ENCODE assay signal across 14 mouse cellular contexts in genomic region chr17:30804955-30805354, GRCm38 (mm10).
DNase-seq lines count a peak whose midpoint lies in the region; ATAC-seq and TF ChIP-seq lines count a peak whose summit lies in the region.
"Had no signal": no experiment of that assay in that cellular context is flagged by ENCODE, and none has a peak within 500 bp of the region (broad histone marks: within the 10 kb centered on the region; RNA-seq: fewer than 3 reads in every experiment).

No protein-coding gene starts in this region.

- H3K4me3 ChIP-seq in intestine, embryonic 14.5 days (ENCODE audit: low read depth, low read length) = no peak overlapping the region
- no peak overlapping the region for H3K4me3 ChIP-seq in intestine, postnatal 0 days (ENCODE audit: low read depth, low read length)
- H3K4me3 ChIP-seq in forebrain, embryonic 13.5 days = no peak overlapping the region
- H3K4me3 ChIP-seq in hindbrain, embryonic 12.5 days = no peak overlapping the region
- H3K4me3 ChIP-seq in midbrain, embryonic 13.5 days (replicated peaks) = no peak overlapping the region
- no peak overlapping the region for H3K4me3 ChIP-seq in lung, postnatal 0 days (ENCODE audit: low read depth, low read length)
- H3K4me3 ChIP-seq: embryonic facial prominence, embryonic 15.5 days; heart, embryonic 12.5 days; liver, embryonic 12.5 days; lung, embryonic 15.5 days; megakaryocyte, embryonic 14.5 days had no signal

- no peaks in the 10 kb centered on the region for H3K9me3 ChIP-seq in intestine, embryonic 14.5 days (ENCODE audit: control insufficient read depth, low read length)
- no peaks in the 10 kb centered on the region for H3K9me3 ChIP-seq in intestine, postnatal 0 days (ENCODE audit: control insufficient read depth)
- no peaks in the 10 kb centered on the region for H3K9me3 ChIP-seq in forebrain, embryonic 13.5 days (replicated peaks)
- no peaks in the 10 kb centered on the region for H3K9me3 ChIP-seq in hindbrain, embryonic 12.5 days (replicated peaks)
- no peaks in the 10 kb centered on the region for H3K9me3 ChIP-seq in midbrain, embryonic 13.5 days
- no peaks in the 10 kb centered on the region for H3K9me3 ChIP-seq in lung, postnatal 0 days (ENCODE audit: low read length)
- H3K9me3 ChIP-seq: embryonic facial prominence, embryonic 15.5 days; heart, embryonic 12.5 days; liver, embryonic 12.5 days; lung, embryonic 15.5 days had no signal

- no peaks in the 10 kb centered on the region for H3K36me3 ChIP-seq in intestine, embryonic 14.5 days (ENCODE audit: control insufficient read depth, insufficient read depth, low read length)
- H3K36me3 ChIP-seq in intestine, postnatal 0 days (ENCODE audit: control insufficient read depth, insufficient read depth) = no peaks in the 10 kb centered on the region
- no peaks in the 10 kb centered on the region for H3K36me3 ChIP-seq in forebrain, embryonic 13.5 days (ENCODE audit: poor library complexity, severe bottlenecking)
- no peaks in the 10 kb centered on the region for H3K36me3 ChIP-seq in hindbrain, embryonic 12.5 days
- H3K36me3 ChIP-seq in midbrain, embryonic 13.5 days = no peaks in the 10 kb centered on the region
- no peaks in the 10 kb centered on the region for H3K36me3 ChIP-seq in lung, postnatal 0 days (ENCODE audit: insufficient read depth, low read length)
- H3K36me3 ChIP-seq: embryonic facial prominence, embryonic 15.5 days; heart, embryonic 12.5 days; liver, embryonic 12.5 days; lung, embryonic 15.5 days had no signal

- no peaks in the 10 kb centered on the region for H3K27me3 ChIP-seq in intestine, embryonic 14.5 days (replicated peaks; ENCODE audit: control insufficient read depth, insufficient read depth, low read length)
- no peaks in the 10 kb centered on the region for H3K27me3 ChIP-seq in intestine, postnatal 0 days (replicated peaks; ENCODE audit: control insufficient read depth, insufficient read depth, low read length)
- H3K27me3 ChIP-seq in forebrain, embryonic 13.5 days = no peaks in the 10 kb centered on the region
- H3K27me3 ChIP-seq in hindbrain, embryonic 12.5 days = no peaks in the 10 kb centered on the region
- H3K27me3 ChIP-seq in midbrain, embryonic 13.5 days = no peaks in the 10 kb centered on the region
- no peaks in the 10 kb centered on the region for H3K27me3 ChIP-seq in lung, postnatal 0 days (replicated peaks; ENCODE audit: insufficient read depth, low read length)
- H3K27me3 ChIP-seq: embryonic facial prominence, embryonic 15.5 days; liver, embryonic 12.5 days; lung, embryonic 15.5 days had no signal

- WGBS in intestine, embryonic 14.5 days = 63% methylated on average over 8 of the region's 8 CpGs
- WGBS in intestine, postnatal 0 days = 55% methylated on average over 8 of the region's 8 CpGs
- WGBS in forebrain, embryonic 13.5 days = 22% methylated on average over 8 of the region's 8 CpGs
- 33% methylated on average over 8 of the region's 8 CpGs for WGBS in hindbrain, embryonic 12.5 days
- 12% methylated on average over 8 of the region's 8 CpGs for WGBS in midbrain, embryonic 13.5 days
- 64% methylated on average over 8 of the region's 8 CpGs for WGBS in lung, postnatal 0 days

- DNase-seq in intestine, embryonic 14.5 days (ENCODE audit: low spot score) = peak; percentile 27
- DNase-seq in Muller cell, postnatal 12 days (ENCODE audit: inconsistent ontology term) = no peak
- DNase-seq in lung, postnatal 0 days (ENCODE audit: low spot score) = no peak
- DNase-seq in gastrocnemius, postnatal 10 days = no peak
- DNase-seq: B cell, adult 2 months had no signal

- H3K4me2 ChIP-seq in intestine, embryonic 14.5 days (ENCODE audit: low read length) = no peak overlapping the region
- no peak overlapping the region for H3K4me2 ChIP-seq in intestine, postnatal 0 days (replicated peaks; ENCODE audit: low read depth)
- no peak overlapping the region for H3K4me2 ChIP-seq in forebrain, embryonic 13.5 days
- H3K4me2 ChIP-seq in hindbrain, embryonic 12.5 days (replicated peaks) = no peak overlapping the region
- H3K4me2 ChIP-seq in midbrain, embryonic 13.5 days (replicated peaks) = no peak overlapping the region
- no peak overlapping the region for H3K4me2 ChIP-seq in lung, postnatal 0 days (replicated peaks; ENCODE audit: low read depth, low read length)
- H3K4me2 ChIP-seq: embryonic facial prominence, embryonic 15.5 days; heart, embryonic 12.5 days; liver, embryonic 12.5 days; lung, embryonic 15.5 days had no signal

- TF ChIP-seq EP300 in lung, postnatal 0 days (IDR thresholded peaks at IDR 0.05) = no peak

- H3K27ac ChIP-seq in intestine, embryonic 14.5 days (ENCODE audit: low read depth) = no peak overlapping the region
- no peak overlapping the region for H3K27ac ChIP-seq in intestine, postnatal 0 days (ENCODE audit: low read depth, low read length)
- peak overlapping the region; percentile 62 for H3K27ac ChIP-seq in forebrain, embryonic 13.5 days
- H3K27ac ChIP-seq in hindbrain, embryonic 12.5 days = peak overlapping the region; percentile 77
- peak overlapping the region; percentile 83 for H3K27ac ChIP-seq in midbrain, embryonic 13.5 days
- H3K27ac ChIP-seq in lung, postnatal 0 days (ENCODE audit: low read length) = no peak overlapping the region
- H3K27ac ChIP-seq: embryonic facial prominence, embryonic 15.5 days; liver, embryonic 12.5 days; lung, embryonic 15.5 days had no signal

- H3K9ac ChIP-seq in intestine, embryonic 14.5 days (ENCODE audit: low read length) = no peak overlapping the region
- H3K9ac ChIP-seq in intestine, postnatal 0 days (ENCODE audit: low read depth, low read length) = no peak overlapping the region
- H3K9ac ChIP-seq in forebrain, embryonic 13.5 days = no peak overlapping the region
- no peak overlapping the region for H3K9ac ChIP-seq in hindbrain, embryonic 12.5 days
- no peak overlapping the region; the same call in 1 of the 2 replicates for H3K9ac ChIP-seq in midbrain, embryonic 13.5 days (replicated peaks)
- no peak overlapping the region for H3K9ac ChIP-seq in lung, postnatal 0 days (replicated peaks; ENCODE audit: low read depth)
- H3K9ac ChIP-seq: embryonic facial prominence, embryonic 15.5 days; heart, embryonic 12.5 days; liver, embryonic 12.5 days; lung, embryonic 15.5 days had no signal

- H3K4me1 ChIP-seq in intestine, embryonic 14.5 days (replicated peaks; ENCODE audit: control insufficient read depth, insufficient read depth, low read length) = no peaks in the 10 kb centered on the region; the same call in 1 of the 2 replicates
- no peaks in the 10 kb centered on the region for H3K4me1 ChIP-seq in intestine, postnatal 0 days (replicated peaks; ENCODE audit: control insufficient read depth, insufficient read depth, low read length)
- peaks cover 21% of the 10 kb centered on the region for H3K4me1 ChIP-seq in forebrain, embryonic 13.5 days
- H3K4me1 ChIP-seq in hindbrain, embryonic 12.5 days = peaks cover 25% of the 10 kb centered on the region
- H3K4me1 ChIP-seq in midbrain, embryonic 13.5 days (replicated peaks) = peaks cover 50% of the 10 kb centered on the region
- no peaks in the 10 kb centered on the region for H3K4me1 ChIP-seq in lung, postnatal 0 days (ENCODE audit: insufficient read depth, low read depth, low read length)
- H3K4me1 ChIP-seq: embryonic facial prominence, embryonic 15.5 days; heart, embryonic 12.5 days; liver, embryonic 12.5 days; lung, embryonic 15.5 days; megakaryocyte, embryonic 14.5 days had no signal

- no peak for TF ChIP-seq CTCF in intestine, postnatal 0 days (IDR thresholded peaks at IDR 0.05; ENCODE audit: low read depth)
- no peak for TF ChIP-seq CTCF in lung, postnatal 0 days (IDR thresholded peaks at IDR 0.05)

- ATAC-seq in intestine, embryonic 14.5 days (replicated peaks; ENCODE audit: low FRiP score, low TSS enrichment, low read depth) = no peak
- no peak for ATAC-seq in intestine, postnatal 0 days
- ATAC-seq in forebrain, embryonic 13.5 days = no peak
- no peak; the same call in 1 of the 2 replicates for ATAC-seq in hindbrain, embryonic 12.5 days (ENCODE audit: low FRiP score)
- ATAC-seq in midbrain, embryonic 13.5 days = 0 out of 2 replicates have a peak, but pooled peaks have one; percentile 38
- ATAC-seq in lung, postnatal 0 days = no peak
- ATAC-seq: liver, embryonic 12.5 days had no signal

Comparison
In these comparisons a context has a peak if more than half of its experiments do, and no peak if none do; other contexts are left out.
1. H3K27ac ChIP-seq: peak in forebrain, embryonic 13.5 days (single experiment), hindbrain, embryonic 12.5 days (single experiment) and midbrain, embryonic 13.5 days (single experiment); none in intestine, embryonic 14.5 days (single experiment), intestine, postnatal 0 days (single experiment) and lung, postnatal 0 days (single experiment).